Mouse (Mus musculus) forebrain, embryonic 11.5 days (tissue): ENCODE results near the gene Snx11. TPM values are rescaled to one million over a fixed set of nuclear protein-coding genes. Genes with fewer than 3 reads are reported as not detected.
A peak's percentile ranks its signal among the peaks of the same experiment; 100 is the strongest.

Experiments used
- ATAC-seq: fragments of 200-750 bp; cut with Nextera tagmentation; replicated peaks from 2 replicates; pipeline ENCODE4 v1.8.0; 2017; ENCODE audit warnings: moderate TSS enrichment; ENCODE audit not compliant: low FRiP score
- DNase-seq: peaks from one replicate; pipeline ENCODE4 v3.0.0-alpha.2; 2017; ENCODE audit warnings: low spot score
- H3K27ac ChIP-seq: fragments of 300-500 bp; sonication (generic); 2 replicates; pipeline ENCODE4 v1.5.1; 2014; ENCODE audit warnings: low read depth, low read length
- H3K27me3 ChIP-seq: fragments of 300-500 bp; sonication (generic); 2 replicates; pipeline ENCODE4 v1.6.1; 2014; ENCODE audit warnings: mild to moderate bottlenecking, low read length, mixed read lengths; ENCODE audit not compliant: control insufficient read depth, insufficient read depth
- H3K36me3 ChIP-seq: fragments of 300-500 bp; sonication (generic); 2 replicates; pipeline ENCODE4 v1.6.1; 2014; ENCODE audit warnings: mild to moderate bottlenecking, low read length, moderate library complexity, mixed read lengths; ENCODE audit not compliant: control insufficient read depth, insufficient read depth
- H3K4me1 ChIP-seq: fragments of 300-500 bp; sonication (generic); replicated peaks from 2 replicates; pipeline ENCODE4 v1.6.1; 2014; ENCODE audit warnings: low read length, mixed read lengths; ENCODE audit not compliant: control insufficient read depth, insufficient read depth
- H3K4me2 ChIP-seq: fragments of 300-500 bp; sonication (generic); 2 replicates; pipeline ENCODE4 v1.6.1; 2014; ENCODE audit warnings: low read depth, mild to moderate bottlenecking, low read length, moderate library complexity, mixed read lengths; ENCODE audit not compliant: severe bottlenecking
- H3K4me3 ChIP-seq: fragments of 300-500 bp; sonication (generic); 2 replicates; pipeline ENCODE4 v1.5.1; 2014; ENCODE audit warnings: low read depth, low read length
- H3K9ac ChIP-seq: fragments of 300-500 bp; sonication (generic); 2 replicates; pipeline ENCODE4 v1.6.1; 2014; ENCODE audit warnings: low read length
- H3K9me3 ChIP-seq: fragments of 300-500 bp; sonication (generic); 2 replicates; pipeline ENCODE4 v1.6.1; 2016; ENCODE audit warnings: low read length, mixed read lengths; ENCODE audit not compliant: control insufficient read depth
- WGBS: fragments of 180-500 bp; shearing (Covaris S2); extraction: QIAGEN DNeasy Blood & Tissue Kit; methylation state at CpG from one replicate; pipeline ENCODE4 v1.1.7; 2014; 5-methylcytosine and 5-hydroxymethylcytosine counted together
- polyA plus RNA-seq: library from polyadenylated mRNA; unstranded; fragments of >200 nt; fragmentation: Nextera tagmentation; extraction: Ambion mirVana; gene quantifications from 2 replicates; pipeline ENCODE4 v1.2.1, GENCODE M21; 2014

Snx11 gene
- polyA plus RNA-seq, result 17.5 and 26.9 TPM in 2 replicates

- Histone ChIP-seq H3K4me1 (peaks cover 4% of the 10 kb centered on the region; the same call in 1 of the 2 replicates), H3K4me2 (peak within 1 kb of the TSS; percentile 69), H3K27me3 (no peaks in the 10 kb centered on the region), H3K9ac (peak within 1 kb of the TSS; percentile 66), H3K36me3 (no peaks in the 10 kb centered on the region; the same call in 1 of the 2 replicates), H3K9me3 (no peaks in the 10 kb centered on the region), H3K4me3 (peak within 1 kb of the TSS; percentile 76), H3K27ac (no peak within 1 kb of the TSS)
- 2% methylated on average over 59 of the region's 59 CpGs for WGBS
- peak; percentile 99 for DNase-seq
- ATAC-seq, result peak; percentile 99
These were observed at the start of gene Snx11 for GRCm38 (mm10) chr11:96776968-96777962. Gene Snx11 (minus strand): TSS chr11:96777559.

GRCm38 (mm10) chr11:96826481-96826880 is 49.1 kb upstream of the Snx11 start:
- no peaks in the 10 kb centered on the region for H3K9me3 ChIP-seq
- H3K36me3 ChIP-seq, result peaks cover 1% of the 10 kb centered on the region; the same call in 1 of the 2 replicates
- H3K27me3 ChIP-seq, result no peaks in the 10 kb centered on the region
- WGBS, result 88% methylated on average over 2 of the region's 2 CpGs
- H3K9ac ChIP-seq, result 0 out of 2 replicates have a peak overlapping the region, but pooled peaks have one; percentile 27
- H3K27ac ChIP-seq, result no peak overlapping the region
- H3K4me1 ChIP-seq, result peaks cover 36% of the 10 kb centered on the region
- H3K4me3 ChIP-seq, result no peak overlapping the region
- DNase-seq (no peak), ATAC-seq (no peak)
- H3K4me2 ChIP-seq, result no peak overlapping the region; the same call in 1 of the 2 replicates

DNA sequence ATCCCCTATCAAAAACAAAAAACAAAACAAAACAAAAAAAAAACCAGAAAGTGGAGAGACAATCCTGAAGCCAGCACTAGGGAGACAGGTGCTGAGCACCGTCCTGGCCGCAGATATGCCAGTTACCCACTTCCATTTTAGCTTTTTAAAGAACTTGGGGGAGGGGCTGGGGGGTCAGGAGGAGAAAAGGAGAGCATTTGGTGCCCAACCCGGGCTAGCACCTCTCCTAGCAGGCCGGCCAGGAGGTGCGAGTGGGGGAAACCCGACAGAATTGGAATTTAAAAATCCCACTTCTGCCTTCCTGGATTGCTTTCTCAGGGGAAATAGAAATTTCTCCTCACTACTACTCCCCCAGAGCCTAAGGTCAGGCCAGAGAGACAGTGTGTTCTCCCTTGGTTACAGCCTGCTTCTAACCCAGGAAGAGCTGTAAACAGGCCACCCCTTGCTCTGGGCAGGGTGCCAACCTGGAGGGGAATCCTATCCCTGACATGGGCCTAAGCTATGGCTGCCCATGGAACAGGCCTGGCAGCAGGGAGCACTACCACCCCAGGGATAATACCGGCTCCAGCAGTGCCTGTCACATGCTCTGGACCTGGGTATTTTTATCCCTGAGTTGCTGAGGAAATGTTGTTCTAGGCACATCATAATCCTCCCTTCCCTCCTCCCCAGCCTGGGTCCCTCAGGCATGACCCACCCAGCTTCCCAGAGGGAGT is 47.6 kb upstream of the Snx11 start:
- DNase-seq (peak; percentile 51), ATAC-seq (no peak)
- Histone ChIP-seq H3K27me3 (no peaks in the 10 kb centered on the region), H3K9ac (0 out of 2 replicates have a peak overlapping the region, but pooled peaks have one; percentile 16), H3K36me3 (peaks cover 11% of the 10 kb centered on the region), H3K4me2 (peak overlapping the region; percentile 98), H3K4me3 (no peak overlapping the region; the same call in 1 of the 2 replicates), H3K27ac (peak overlapping the region; percentile 84), H3K4me1 (peaks cover 36% of the 10 kb centered on the region), H3K9me3 (no peaks in the 10 kb centered on the region)
- 53% methylated on average over 7 of the region's 7 CpGs for WGBS

DNA sequence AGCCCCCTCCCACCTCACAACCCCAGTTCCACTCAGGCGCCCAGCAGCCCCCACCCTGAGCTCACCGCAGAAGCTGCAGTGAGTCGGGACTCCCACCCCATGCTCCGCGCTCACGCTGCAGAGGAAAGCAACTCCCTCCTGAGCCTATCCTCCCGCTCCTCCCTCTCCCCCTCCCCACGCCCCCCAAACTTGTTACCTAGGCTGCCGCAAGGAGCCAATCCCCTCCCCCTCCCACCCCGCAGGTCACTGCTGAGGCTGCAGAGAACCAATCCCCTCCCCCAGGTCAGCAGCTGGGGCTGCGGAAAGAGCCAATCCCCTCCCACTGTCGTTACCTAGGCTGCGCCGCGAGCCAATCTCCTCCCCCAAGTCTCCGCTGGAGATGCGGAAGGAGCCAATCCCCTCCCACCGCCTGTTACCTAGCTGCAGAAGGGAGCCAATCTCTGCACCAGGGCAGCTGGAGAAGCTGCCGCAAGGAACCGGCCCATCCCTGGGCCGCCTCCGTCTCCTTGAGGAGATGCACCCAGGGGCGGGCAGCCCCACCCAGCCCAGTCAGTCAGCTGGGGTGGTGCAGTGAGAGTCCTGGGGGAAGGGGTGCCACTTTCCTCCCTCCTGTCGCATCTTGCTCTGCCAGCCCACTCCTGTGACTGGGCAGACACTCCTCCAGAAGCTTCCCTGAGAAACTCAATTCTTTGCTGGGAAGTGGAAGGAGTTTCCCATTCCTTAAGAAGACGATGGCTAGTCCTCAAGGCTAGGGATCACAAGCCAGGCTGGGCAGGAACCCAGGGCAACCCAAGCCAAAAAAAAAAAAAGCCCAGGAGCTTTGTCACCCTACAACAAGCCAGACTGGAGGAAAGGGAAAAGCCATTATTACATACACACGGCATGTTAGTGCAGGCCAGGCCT is 46.8 kb upstream of the Snx11 start:
- ATAC-seq, result peak; percentile 95

GRCm38 (mm10) chr11:96823471-96823837 is 46.1 kb upstream of the Snx11 start:
- Histone ChIP-seq H3K36me3 (peaks cover 14% of the 10 kb centered on the region), H3K9ac (peak overlapping the region; percentile 67), H3K4me3 (peak overlapping the region; percentile 48), H3K27ac (peak overlapping the region; percentile 84), H3K27me3 (no peaks in the 10 kb centered on the region), H3K4me2 (peak overlapping the region; percentile 98), H3K4me1 (peaks cover 32% of the 10 kb centered on the region), H3K9me3 (no peaks in the 10 kb centered on the region)
- DNase-seq (no peak), ATAC-seq (peak; percentile 45)
- WGBS, result 5% methylated on average over 13 of the region's 13 CpGs

More for the DNA sequence above, 46.8 kb upstream of the Snx11 start:
- WGBS, result 2% methylated on average over 25 of the region's 26 CpGs
- peaks cover 36% of the 10 kb centered on the region for H3K4me1 ChIP-seq
- H3K4me2 ChIP-seq, result peak overlapping the region; percentile 98
- peaks cover 13% of the 10 kb centered on the region for H3K36me3 ChIP-seq
- H3K9me3 ChIP-seq, result no peaks in the 10 kb centered on the region
- no peaks in the 10 kb centered on the region for H3K27me3 ChIP-seq
- peak overlapping the region; percentile 84 for H3K27ac ChIP-seq
- peak; percentile 97 for DNase-seq
- H3K9ac ChIP-seq, result peak overlapping the region; percentile 67
- peak overlapping the region; percentile 48 for H3K4me3 ChIP-seq

GRCm38 (mm10) chr11:96822675-96823470 is 45.5 kb upstream of the Snx11 start:
- DNase-seq, result peak; percentile 50
- no peaks in the 10 kb centered on the region for H3K27me3 ChIP-seq
- peaks cover 14% of the 10 kb centered on the region for H3K36me3 ChIP-seq
- H3K9me3 ChIP-seq, result no peaks in the 10 kb centered on the region
- no peak overlapping the region for H3K27ac ChIP-seq
- peak overlapping the region; percentile 48 for H3K4me3 ChIP-seq
- peak overlapping the region; percentile 98 for H3K4me2 ChIP-seq
- ATAC-seq, result no peak
- peak overlapping the region; percentile 67 for H3K9ac ChIP-seq
- 45% methylated on average over 4 of the region's 4 CpGs for WGBS
- peaks cover 32% of the 10 kb centered on the region for H3K4me1 ChIP-seq

DNA sequence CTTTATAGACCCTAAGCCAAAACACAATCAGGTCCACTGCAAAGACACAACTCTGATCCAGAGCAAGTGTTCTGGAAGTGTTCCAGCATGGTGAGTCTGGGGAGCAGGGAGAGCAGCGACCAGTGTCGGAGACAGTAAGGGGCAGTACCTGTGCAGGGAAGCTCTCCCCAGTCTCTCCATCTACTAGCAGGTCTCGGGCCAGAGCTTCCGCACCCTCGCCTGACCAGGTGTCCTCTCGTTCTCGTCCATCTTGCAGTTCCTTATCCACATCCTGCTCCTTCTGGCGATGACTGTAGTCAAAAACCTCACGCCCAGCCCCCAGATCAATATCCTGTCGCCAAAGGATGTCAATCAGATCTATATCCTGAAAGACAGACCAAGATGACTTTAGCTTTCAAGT is 44.6 kb upstream of the Snx11 start:
- Histone ChIP-seq H3K27me3 (no peaks in the 10 kb centered on the region), H3K36me3 (peaks cover 14% of the 10 kb centered on the region), H3K4me3 (no peak overlapping the region), H3K4me1 (peaks cover 26% of the 10 kb centered on the region), H3K9me3 (no peaks in the 10 kb centered on the region), H3K4me2 (no peak overlapping the region), H3K27ac (no peak overlapping the region), H3K9ac (no peak overlapping the region)
- DNase-seq (peak; percentile 40), ATAC-seq (no peak)
- WGBS, result 94% methylated on average over 10 of the region's 10 CpGs
